Mouse (Mus musculus): ENCODE measurements around the gene Fau. TPM values are rescaled to one million over a fixed set of nuclear protein-coding genes. Genes with fewer than 3 reads are reported as not detected.

The Fau gene
- polyA plus RNA-seq, 1 experiment from 2014 or later, result 440 TPM

DNA sequence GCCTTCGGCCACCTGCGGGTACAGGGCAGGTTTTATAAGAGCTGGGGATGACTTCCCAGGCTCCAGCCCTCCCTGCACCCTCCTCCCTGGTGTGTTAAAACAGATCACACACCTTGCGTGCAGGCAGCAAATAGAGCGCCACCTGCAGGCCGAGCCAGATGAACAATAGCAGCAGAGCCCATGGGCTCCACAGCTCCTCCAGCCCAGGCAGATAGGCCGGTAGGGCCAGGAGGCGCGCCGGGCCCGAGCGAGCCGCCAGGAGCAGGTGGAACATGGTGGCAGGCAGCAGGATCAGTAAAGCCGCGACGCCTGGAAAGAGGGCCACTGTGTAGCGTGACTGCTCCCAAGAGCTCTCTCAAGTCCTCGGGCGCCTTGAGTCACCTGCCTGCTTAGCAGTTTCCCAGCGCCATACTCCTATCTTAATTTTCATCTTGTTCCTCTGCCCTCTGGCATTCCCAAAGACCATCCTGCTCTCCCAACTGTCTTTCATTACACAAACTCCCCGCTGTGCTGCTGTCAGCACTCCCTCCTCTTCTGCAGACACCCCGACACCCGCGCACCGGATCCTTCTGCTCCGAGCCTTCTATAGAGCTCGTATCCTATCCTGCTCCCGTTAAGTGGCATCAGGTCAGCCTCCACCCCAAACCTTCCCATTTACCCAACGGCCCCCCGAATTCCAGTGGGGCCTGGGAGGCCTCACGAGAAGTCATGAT lies 9.5 kb downstream of the Fau start:
- Histone ChIP-seq H3K4me3 (ENCODE audit: low read depth, low read length) (peak overlapping the region; percentile 66), H3K27me3 (ENCODE audit: control insufficient read depth, insufficient read depth, low read depth, low read length) (no peaks in the 10 kb centered on the region), H3K36me3 (ENCODE audit: control insufficient read depth, insufficient read depth) (no peaks in the 10 kb centered on the region; the same call in 1 of the 2 replicates), H3K9me3 (replicated peaks; ENCODE audit: control insufficient read depth, low read length) (no peaks in the 10 kb centered on the region), H3K27ac (ENCODE audit: low read length) (peak overlapping the region; percentile 70), H3K4me2 (ENCODE audit: low read depth, low read length) (peak overlapping the region; percentile 94), H3K4me1 (ENCODE audit: control insufficient read depth, low read depth, low read length) (peaks cover 30% of the 10 kb centered on the region), H3K9ac (ENCODE audit: low read depth, low read length) (peak overlapping the region; percentile 75)
- WGBS (ENCODE audit: insufficient replicate concordance), result under 1% methylated on average over 30 of the region's 30 CpGs
- ATAC-seq (ENCODE audit: low read depth), result peak; percentile 64

DNA sequence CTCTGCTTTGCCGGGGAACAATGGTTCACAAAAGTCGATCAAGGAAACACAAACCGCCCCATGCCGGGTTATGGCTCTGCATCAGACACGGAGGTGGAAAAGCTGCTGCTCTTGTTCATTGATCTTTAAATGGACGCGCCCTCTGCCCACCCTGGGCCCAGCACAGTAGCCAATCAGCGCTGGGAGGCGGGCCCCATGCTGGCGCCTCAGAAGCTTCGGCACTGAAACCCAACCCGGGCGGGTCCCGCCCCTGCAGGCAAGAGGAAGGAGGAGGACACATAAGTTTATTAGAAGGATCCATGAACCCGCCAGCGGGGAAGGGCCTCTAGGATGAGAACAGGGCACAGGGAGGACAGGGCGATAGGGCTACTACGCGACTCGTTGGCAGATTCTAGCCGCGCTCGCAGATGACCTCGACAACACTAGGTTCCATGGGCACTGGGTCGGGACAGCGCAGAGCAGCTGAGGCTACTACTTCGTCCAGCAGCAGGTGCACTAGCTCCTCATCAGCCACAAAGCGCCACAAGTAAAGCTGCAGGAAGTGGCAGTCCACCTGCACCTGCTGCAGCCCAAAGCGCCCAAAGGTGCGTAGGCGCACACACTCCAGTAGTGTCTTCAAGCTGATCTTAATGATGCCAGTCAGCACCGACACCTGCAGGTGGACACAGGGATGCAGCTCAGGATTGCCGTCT lies 10.2 kb downstream of the Fau start, which contains the start of gene Tm7sf2:
Tm7sf2 (minus strand) TSS at position 650 of the 692 bp plus-strand sequence.
- Histone ChIP-seq H3K9me3 (replicated peaks; ENCODE audit: control insufficient read depth, low read length) (no peaks in the 10 kb centered on the region), H3K27ac (ENCODE audit: low read length) (peak within 1 kb of the TSS; percentile 70), H3K9ac (ENCODE audit: low read depth, low read length) (peak within 1 kb of the TSS; percentile 75), H3K4me3 (ENCODE audit: low read depth, low read length) (peak within 1 kb of the TSS; percentile 66), H3K27me3 (ENCODE audit: control insufficient read depth, insufficient read depth, low read depth, low read length) (no peaks in the 10 kb centered on the region), H3K4me1 (ENCODE audit: control insufficient read depth, low read depth, low read length) (peaks cover 23% of the 10 kb centered on the region), H3K4me2 (ENCODE audit: low read depth, low read length) (peak within 1 kb of the TSS; percentile 94), H3K36me3 (ENCODE audit: control insufficient read depth, insufficient read depth) (no peaks in the 10 kb centered on the region; the same call in 1 of the 2 replicates)
- WGBS (ENCODE audit: insufficient replicate concordance), result 14% methylated on average over 33 of the region's 33 CpGs
- ATAC-seq (ENCODE audit: low read depth), result peak; percentile 94

DNA sequence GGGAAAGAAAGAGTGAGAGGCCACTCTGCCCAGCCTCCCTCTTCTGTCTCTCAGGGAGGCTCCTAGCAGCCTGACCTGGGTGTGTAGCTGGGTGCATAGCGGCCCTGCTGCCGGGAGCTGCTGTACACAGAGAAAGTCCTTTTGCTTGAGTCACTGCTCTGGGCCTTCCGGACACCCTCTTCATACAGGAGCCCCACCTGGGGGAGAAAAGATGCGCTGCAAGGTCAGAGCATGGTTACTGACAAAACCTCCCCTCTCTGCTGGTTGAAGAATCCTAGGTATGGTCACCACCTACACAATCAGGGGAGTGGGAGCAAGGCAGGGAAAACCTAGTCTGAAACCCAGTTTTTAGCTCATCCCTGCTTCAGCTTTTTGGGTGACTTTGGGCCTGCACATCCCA lies 11.3 kb downstream of the Fau start:
- H3K9ac ChIP-seq (ENCODE audit: low read depth, low read length), result no peak overlapping the region
- H3K4me1 ChIP-seq (ENCODE audit: control insufficient read depth, low read depth, low read length), result peaks cover 22% of the 10 kb centered on the region
- ATAC-seq (ENCODE audit: low read depth), result no peak
- H3K27ac ChIP-seq (ENCODE audit: low read length), result no peak overlapping the region
- no peak overlapping the region for H3K4me2 ChIP-seq (ENCODE audit: low read depth, low read length)
- no peaks in the 10 kb centered on the region for H3K9me3 ChIP-seq (replicated peaks; ENCODE audit: control insufficient read depth, low read length)
- no peak overlapping the region for H3K4me3 ChIP-seq (ENCODE audit: low read depth, low read length)
- H3K27me3 ChIP-seq (ENCODE audit: control insufficient read depth, insufficient read depth, low read depth, low read length), result no peaks in the 10 kb centered on the region
- 76% methylated on average over 4 of the region's 4 CpGs for WGBS (ENCODE audit: insufficient replicate concordance)
- peaks cover 3% of the 10 kb centered on the region for H3K36me3 ChIP-seq (ENCODE audit: control insufficient read depth, insufficient read depth)

DNA sequence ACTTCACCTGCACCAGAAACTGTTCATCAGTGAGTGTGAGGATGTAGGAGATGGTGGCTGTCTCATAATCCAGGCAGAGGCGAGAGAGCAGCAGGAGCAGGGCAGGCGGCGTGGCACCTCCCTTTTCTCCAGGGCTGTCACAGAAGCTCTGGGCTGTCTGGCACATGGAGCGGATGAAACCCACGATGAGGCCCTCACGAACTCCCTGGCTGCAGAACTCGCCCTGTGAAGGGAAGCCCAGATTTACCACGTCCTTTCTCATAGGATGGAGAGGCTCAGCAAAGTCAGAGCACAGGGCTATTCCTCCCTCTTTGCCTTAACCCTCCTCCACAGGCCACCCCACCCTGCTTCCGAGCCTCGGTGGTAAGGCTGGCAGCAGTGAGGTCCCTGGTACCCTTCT lies 12.2 kb downstream of the Fau start:
- Histone ChIP-seq H3K9me3 (replicated peaks; ENCODE audit: control insufficient read depth, low read length) (no peaks in the 10 kb centered on the region), H3K9ac (ENCODE audit: low read depth, low read length) (no peak overlapping the region), H3K4me1 (ENCODE audit: control insufficient read depth, low read depth, low read length) (peaks cover 22% of the 10 kb centered on the region), H3K27ac (ENCODE audit: low read length) (no peak overlapping the region), H3K36me3 (ENCODE audit: control insufficient read depth, insufficient read depth) (peaks cover 3% of the 10 kb centered on the region), H3K27me3 (ENCODE audit: control insufficient read depth, insufficient read depth, low read depth, low read length) (no peaks in the 10 kb centered on the region), H3K4me3 (ENCODE audit: low read depth, low read length) (no peak overlapping the region), H3K4me2 (ENCODE audit: low read depth, low read length) (no peak overlapping the region)
- no peak for ATAC-seq (ENCODE audit: low read depth)
- 66% methylated on average over 10 of the region's 10 CpGs for WGBS (ENCODE audit: insufficient replicate concordance)

DNA sequence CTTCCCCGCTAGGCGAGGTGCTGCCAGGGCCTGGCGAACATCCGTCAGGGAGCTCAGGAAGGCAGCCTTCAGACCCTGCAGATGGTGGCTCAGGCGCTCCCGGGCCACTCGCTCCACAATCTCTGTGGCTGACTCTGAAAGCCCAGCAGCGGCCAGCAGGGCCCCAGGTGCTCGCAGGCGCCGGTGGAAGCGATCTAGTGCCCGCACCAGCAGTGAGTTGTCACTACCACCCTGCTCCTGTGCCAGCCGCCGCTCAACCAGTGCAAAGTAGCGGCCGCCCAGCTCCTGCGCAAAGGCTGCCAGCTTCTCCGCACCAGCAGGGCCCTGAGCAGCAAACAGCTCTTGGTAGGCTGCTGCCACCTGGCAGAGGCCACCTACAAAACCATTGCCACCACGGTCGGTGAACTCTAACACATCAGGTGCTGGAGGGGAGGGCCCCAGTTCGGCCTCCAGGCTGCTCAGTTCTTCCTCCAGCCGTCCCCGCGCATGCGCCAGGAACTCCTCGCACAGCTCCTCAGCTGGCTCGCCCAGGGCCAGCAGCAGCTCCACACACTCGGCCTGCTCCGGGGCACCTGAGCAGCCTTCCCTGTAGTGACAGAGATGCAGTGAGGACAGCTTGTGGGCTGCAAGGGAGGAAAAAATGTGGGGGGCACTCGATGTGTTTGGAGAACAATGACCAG lies 13.1 kb downstream of the Fau start:
- H3K4me1 ChIP-seq (ENCODE audit: control insufficient read depth, low read depth, low read length), result peaks cover 25% of the 10 kb centered on the region
- no peak overlapping the region for H3K27ac ChIP-seq (ENCODE audit: low read length)
- no peak overlapping the region for H3K4me3 ChIP-seq (ENCODE audit: low read depth, low read length)
- H3K36me3 ChIP-seq (ENCODE audit: control insufficient read depth, insufficient read depth), result peaks cover 3% of the 10 kb centered on the region
- 83% methylated on average over 31 of the region's 31 CpGs for WGBS (ENCODE audit: insufficient replicate concordance)
- no peaks in the 10 kb centered on the region for H3K9me3 ChIP-seq (replicated peaks; ENCODE audit: control insufficient read depth, low read length)
- H3K9ac ChIP-seq (ENCODE audit: low read depth, low read length), result no peak overlapping the region
- H3K27me3 ChIP-seq (ENCODE audit: control insufficient read depth, insufficient read depth, low read depth, low read length), result no peaks in the 10 kb centered on the region
- ATAC-seq (ENCODE audit: low read depth), result no peak
- no peak overlapping the region for H3K4me2 ChIP-seq (ENCODE audit: low read depth, low read length)

DNA sequence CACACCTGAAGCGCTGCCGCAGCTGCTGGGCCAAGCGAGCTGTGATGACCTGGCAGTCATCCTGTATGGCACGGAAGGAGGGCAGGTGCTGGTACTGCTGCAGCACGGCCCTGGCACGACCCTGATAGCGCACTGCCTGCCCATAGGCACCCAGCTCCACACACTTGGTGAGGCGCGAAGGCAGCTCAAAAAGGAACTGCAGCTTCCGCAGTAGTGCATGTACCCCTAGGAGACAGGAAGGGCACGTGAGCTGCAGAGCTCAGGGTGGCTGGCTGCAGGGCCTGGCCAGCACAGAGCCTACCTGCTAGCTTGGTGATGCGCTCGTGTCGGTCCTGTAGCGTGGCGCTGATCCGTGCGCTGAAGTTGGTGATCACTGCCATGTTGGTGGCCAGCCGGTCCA lies 13.6 kb downstream of the Fau start:
- no peaks in the 10 kb centered on the region for H3K27me3 ChIP-seq (ENCODE audit: control insufficient read depth, insufficient read depth, low read depth, low read length)
- no peak overlapping the region for H3K27ac ChIP-seq (ENCODE audit: low read length)
- H3K4me3 ChIP-seq (ENCODE audit: low read depth, low read length), result no peak overlapping the region
- H3K4me1 ChIP-seq (ENCODE audit: control insufficient read depth, low read depth, low read length), result peaks cover 28% of the 10 kb centered on the region
- H3K9me3 ChIP-seq (replicated peaks; ENCODE audit: control insufficient read depth, low read length), result no peaks in the 10 kb centered on the region
- no peak overlapping the region for H3K9ac ChIP-seq (ENCODE audit: low read depth, low read length)
- peaks cover 3% of the 10 kb centered on the region for H3K36me3 ChIP-seq (ENCODE audit: control insufficient read depth, insufficient read depth)
- H3K4me2 ChIP-seq (ENCODE audit: low read depth, low read length), result no peak overlapping the region
- ATAC-seq (ENCODE audit: low read depth), result no peak
- 86% methylated on average over 19 of the region's 19 CpGs for WGBS (ENCODE audit: insufficient replicate concordance)

DNA sequence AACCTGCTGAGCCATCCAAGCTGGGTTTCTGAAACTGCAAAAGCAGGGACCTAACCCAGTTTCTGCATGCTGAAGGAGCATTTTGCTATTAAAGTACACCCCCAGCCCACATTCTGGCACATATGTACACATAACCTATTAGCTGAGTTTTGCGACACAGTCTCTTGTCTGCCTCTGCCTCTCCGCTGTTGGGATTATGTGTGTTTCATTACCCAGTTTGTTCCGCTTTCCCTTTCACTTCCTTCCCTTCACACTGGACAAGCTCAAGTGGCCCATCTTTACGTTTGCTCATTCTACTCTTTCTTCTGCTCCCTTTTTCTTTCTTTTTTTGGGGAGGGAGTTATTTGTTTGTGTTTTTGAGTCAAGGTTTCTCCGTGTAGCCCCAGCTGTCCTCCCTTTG lies 16.2 kb downstream of the Fau start:
- ATAC-seq (ENCODE audit: low read depth), result no peak
- peaks cover 3% of the 10 kb centered on the region for H3K36me3 ChIP-seq (ENCODE audit: control insufficient read depth, insufficient read depth)
- H3K27ac ChIP-seq (ENCODE audit: low read length), result peak overlapping the region; percentile 45

DNA sequence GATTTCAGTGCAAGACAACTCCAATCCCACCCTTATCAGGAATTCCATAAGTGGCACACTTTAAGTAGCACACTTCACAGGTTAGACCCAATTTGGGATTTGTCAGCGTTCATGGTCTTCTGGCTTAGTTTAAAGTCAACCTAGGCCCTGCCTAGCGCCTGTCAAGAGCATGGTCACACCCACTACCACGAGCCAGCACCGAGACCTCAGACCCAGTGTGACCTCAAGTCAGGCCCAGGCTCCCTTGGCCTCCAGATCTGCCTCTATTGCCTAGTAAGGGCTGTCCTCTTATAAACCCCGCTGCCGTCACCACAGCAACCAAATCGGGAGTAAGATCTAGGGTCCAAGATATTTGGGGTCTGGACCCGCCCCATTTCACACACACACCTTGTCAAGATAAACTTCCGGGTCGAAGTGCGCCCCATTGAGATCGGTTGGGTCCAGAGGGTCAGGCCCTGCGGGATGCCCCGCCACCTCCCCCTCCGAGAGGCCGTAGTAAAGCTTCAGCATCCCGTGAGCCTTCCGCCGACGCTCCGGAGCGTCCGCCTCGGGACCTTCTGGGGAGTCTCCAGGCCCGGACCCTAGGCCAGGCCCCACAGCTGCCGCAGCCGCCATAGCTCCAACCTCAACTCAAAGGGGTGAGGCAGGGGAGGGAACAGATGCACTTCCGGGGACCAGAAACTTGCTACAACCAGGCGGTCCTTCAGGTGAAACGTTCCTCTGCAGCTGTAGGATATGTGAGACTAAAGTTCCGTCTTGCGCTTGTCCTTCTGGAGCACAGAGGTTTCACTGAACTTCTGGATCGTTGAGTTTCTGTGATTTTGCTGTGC lies 19.1 kb downstream of the Fau start, which contains the start of gene Vps51:
Vps51 (minus strand) TSS at position 668 of the 830 bp plus-strand sequence.
- peak within 1 kb of the TSS; percentile 89 for H3K4me3 ChIP-seq (ENCODE audit: low read depth, low read length)
- peak; percentile 88 for ATAC-seq (ENCODE audit: low read depth)
- WGBS (ENCODE audit: insufficient replicate concordance), result under 1% methylated on average over 33 of the region's 33 CpGs

More for the DNA sequence above, 16.2 kb downstream of the Fau start:
- no peaks in the 10 kb centered on the region for H3K9me3 ChIP-seq (replicated peaks; ENCODE audit: control insufficient read depth, low read length)
- peaks cover 17% of the 10 kb centered on the region for H3K4me1 ChIP-seq (ENCODE audit: control insufficient read depth, low read depth, low read length)
- H3K9ac ChIP-seq (ENCODE audit: low read depth, low read length), result no peak overlapping the region
- no peaks in the 10 kb centered on the region for H3K27me3 ChIP-seq (ENCODE audit: control insufficient read depth, insufficient read depth, low read depth, low read length)
- H3K4me3 ChIP-seq (ENCODE audit: low read depth, low read length), result no peak overlapping the region
- no peak overlapping the region for H3K4me2 ChIP-seq (ENCODE audit: low read depth, low read length)
- WGBS (ENCODE audit: insufficient replicate concordance), result 74% methylated on average over 5 of the region's 5 CpGs

More for the DNA sequence above, 19.1 kb downstream of the Fau start, which contains the start of gene Vps51:
- Histone ChIP-seq H3K27me3 (ENCODE audit: control insufficient read depth, insufficient read depth, low read depth, low read length) (no peaks in the 10 kb centered on the region), H3K9me3 (replicated peaks; ENCODE audit: control insufficient read depth, low read length) (no peaks in the 10 kb centered on the region), H3K4me1 (ENCODE audit: control insufficient read depth, low read depth, low read length) (peaks cover 17% of the 10 kb centered on the region), H3K4me2 (ENCODE audit: low read depth, low read length) (peak within 1 kb of the TSS; percentile 81), H3K9ac (ENCODE audit: low read depth, low read length) (peak within 1 kb of the TSS; percentile 86), H3K27ac (ENCODE audit: low read length) (peak within 1 kb of the TSS; percentile 86), H3K36me3 (ENCODE audit: control insufficient read depth, insufficient read depth) (peaks cover 6% of the 10 kb centered on the region; the same call in 1 of the 2 replicates)
